Mouse (Mus musculus) midbrain, embryonic 14.5 days (tissue): ENCODE results near the gene Grin2d. TPM values are rescaled to one million over a fixed set of nuclear protein-coding genes. Genes with fewer than 3 reads are reported as not detected.

Experiments
- ATAC-seq: fragments of 200-750 bp; cut with Nextera tagmentation; 2 replicates; pipeline ENCODE4 v1.8.0; 2017; ENCODE audit warnings: moderate number of reproducible peaks, moderate library complexity; ENCODE audit not compliant: low FRiP score, low TSS enrichment
- DNase-seq: peaks from one replicate; pipeline ENCODE4 v3.0.0-alpha.2; 2015
- H3K27ac ChIP-seq: fragments of 300-500 bp; sonication (generic); replicated peaks from 2 replicates; pipeline ENCODE4 v1.5.1; 2014; ENCODE audit warnings: mild to moderate bottlenecking, low read depth, low read length, moderate library complexity
- H3K27me3 ChIP-seq: fragments of 300-500 bp; sonication (generic); 2 replicates; pipeline ENCODE4 v1.6.1; 2014; ENCODE audit warnings: low read length, control low read depth, mixed read lengths; ENCODE audit not compliant: control insufficient read depth, insufficient read depth
- H3K36me3 ChIP-seq: fragments of 300-500 bp; sonication (generic); 2 replicates; pipeline ENCODE4 v1.6.1; 2014; ENCODE audit warnings: low read length, control low read depth; ENCODE audit not compliant: control insufficient read depth, insufficient read depth
- H3K4me1 ChIP-seq: fragments of 300-500 bp; sonication (generic); 2 replicates; pipeline ENCODE4 v1.6.1; 2014; ENCODE audit warnings: mild to moderate bottlenecking, antibody characterized with exemption, low read length, control low read depth; ENCODE audit not compliant: control insufficient read depth, insufficient read depth
- H3K4me2 ChIP-seq: fragments of 300-500 bp; sonication (generic); 2 replicates; pipeline ENCODE4 v1.6.1; 2014; ENCODE audit warnings: mild to moderate bottlenecking, low read length, moderate library complexity
- H3K4me3 ChIP-seq: fragments of 300-500 bp; sonication (generic); replicated peaks from 2 replicates; pipeline ENCODE4 v1.5.1; 2014; ENCODE audit warnings: low read depth, low read length
- H3K9ac ChIP-seq: fragments of 300-500 bp; sonication (generic); replicated peaks from 2 replicates; pipeline ENCODE4 v1.6.1; 2014; ENCODE audit warnings: mild to moderate bottlenecking, low read length, moderate library complexity
- H3K9me3 ChIP-seq: fragments of 300-500 bp; sonication (generic); 2 replicates; pipeline ENCODE4 v1.6.1; 2016; ENCODE audit warnings: low read length, control low read depth, mixed read lengths; ENCODE audit not compliant: control insufficient read depth
- WGBS: fragments of 180-500 bp; shearing (Covaris S2); extraction: QIAGEN DNeasy Blood & Tissue Kit; methylation state at CpG from one replicate; pipeline ENCODE4 v1.1.7; 2014; 5-methylcytosine and 5-hydroxymethylcytosine counted together
- polyA plus RNA-seq: library from polyadenylated mRNA; unstranded; fragments of >200 nt; fragmentation: Nextera tagmentation; extraction: Ambion mirVana; gene quantifications from 2 replicates; pipeline ENCODE4 v1.2.1, GENCODE M21; 2014

Grin2d gene
- polyA plus RNA-seq, 1 experiment from 2014 or later: 2.3 TPM

- Histone ChIP-seq H3K27ac (no peak overlapping the region), H3K4me3 (no peak overlapping the region), H3K4me1 (peaks cover 11% of the 10 kb centered on the region), H3K36me3 (peaks cover 58% of the 10 kb centered on the region), H3K9me3 (no peaks in the 10 kb centered on the region), H3K4me2 (no peak overlapping the region), H3K27me3 (peaks cover under 1% of the 10 kb centered on the region; the same call in 1 of the 2 replicates), H3K9ac (no peak overlapping the region)
- ATAC-seq (no peak), DNase-seq (no peak)
- WGBS: 91% methylated on average over 7 of the region's 7 CpGs
Measured at GRCm38 (mm10) chr7:45826631-45827030, 51.5 kb downstream of the Grin2d start.

DNA sequence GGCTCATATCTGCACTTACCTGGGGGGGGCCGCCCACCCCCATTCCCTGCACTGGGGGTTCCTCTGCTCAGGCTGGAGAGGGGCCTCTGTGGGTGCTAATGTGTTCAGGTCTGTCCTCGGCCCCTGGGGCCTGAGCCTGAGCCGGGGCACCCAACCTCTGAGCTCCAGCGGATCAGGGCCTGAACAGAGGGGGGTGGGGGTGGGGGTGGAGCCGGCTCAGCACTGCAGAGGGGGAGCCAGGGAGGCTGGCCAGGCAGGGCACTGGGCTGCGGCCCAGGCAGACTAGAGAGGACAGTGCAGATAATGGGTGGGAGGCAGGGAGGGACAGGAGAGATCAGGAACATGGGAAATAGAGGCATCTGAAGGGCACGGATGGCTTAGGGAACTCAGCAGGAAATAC is 53.6 kb downstream of the Grin2d start, which contains the start of gene Kcnj14:
Kcnj14 (minus strand) TSS at position 185 of the 400 bp plus-strand sequence.
- peaks cover 58% of the 10 kb centered on the region for H3K36me3 ChIP-seq
- H3K4me1 ChIP-seq: no peaks in the 10 kb centered on the region
- no peak for ATAC-seq
- no peak within 1 kb of the TSS for H3K27ac ChIP-seq
- 74% methylated on average over 7 of the region's 7 CpGs for WGBS
- no peak within 1 kb of the TSS for H3K4me2 ChIP-seq
- no peak for DNase-seq
- H3K27me3 ChIP-seq: 0 out of 2 replicates have a peak, but pooled peaks cover 7% of the 10 kb centered on the region
- no peak within 1 kb of the TSS for H3K9ac ChIP-seq
- H3K9me3 ChIP-seq: no peaks in the 10 kb centered on the region
- no peak within 1 kb of the TSS for H3K4me3 ChIP-seq

DNA sequence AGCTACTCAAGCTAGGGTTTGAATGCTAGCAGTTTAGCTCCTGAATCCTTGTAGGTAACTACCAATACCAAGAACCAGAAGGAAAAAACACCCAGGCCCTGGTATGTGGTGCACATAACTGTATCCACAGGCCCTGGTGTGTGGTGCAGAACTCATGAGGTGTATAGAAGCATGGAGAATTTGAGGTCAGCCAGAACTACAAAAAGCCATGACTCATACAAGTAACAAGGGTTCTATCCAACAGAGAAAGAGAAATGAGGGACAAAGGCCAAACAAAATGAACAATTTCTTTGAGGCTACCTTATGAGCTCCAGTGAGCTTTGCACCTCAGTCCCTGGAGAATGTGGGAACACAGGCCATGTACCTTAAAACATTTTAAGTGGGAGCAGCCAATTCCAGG is 57.3 kb downstream of the Grin2d start:
- Histone ChIP-seq H3K27me3 (peaks cover 7% of the 10 kb centered on the region; the same call in 1 of the 2 replicates), H3K4me2 (no peak overlapping the region), H3K4me3 (no peak overlapping the region), H3K36me3 (peaks cover 27% of the 10 kb centered on the region), H3K4me1 (peaks cover 3% of the 10 kb centered on the region), H3K27ac (no peak overlapping the region), H3K9ac (no peak overlapping the region), H3K9me3 (no peaks in the 10 kb centered on the region)
- ATAC-seq (no peak), DNase-seq (no peak)

GRCm38 (mm10) chr7:45819843-45820242 is 58.3 kb downstream of the Grin2d start:
- H3K9me3 ChIP-seq: no peaks in the 10 kb centered on the region
- ATAC-seq (no peak), DNase-seq (no peak)
- H3K9ac ChIP-seq: no peak overlapping the region
- H3K27ac ChIP-seq: no peak overlapping the region
- no peak overlapping the region for H3K4me3 ChIP-seq
- 10% methylated on average over 25 of the region's 25 CpGs for WGBS
- H3K36me3 ChIP-seq: peaks cover 16% of the 10 kb centered on the region
- H3K4me1 ChIP-seq: peaks cover 13% of the 10 kb centered on the region
- no peak overlapping the region for H3K4me2 ChIP-seq
- H3K27me3 ChIP-seq: peaks cover 7% of the 10 kb centered on the region; the same call in 1 of the 2 replicates

- Histone ChIP-seq H3K9ac (peak overlapping the region; percentile 37), H3K27me3 (peaks cover 7% of the 10 kb centered on the region; the same call in 1 of the 2 replicates), H3K36me3 (peaks cover 19% of the 10 kb centered on the region), H3K27ac (peak overlapping the region; percentile 74), H3K9me3 (no peaks in the 10 kb centered on the region), H3K4me1 (peaks cover 24% of the 10 kb centered on the region), H3K4me2 (peak overlapping the region; percentile 64; the same call in 1 of the 2 replicates), H3K4me3 (no peak overlapping the region)
- DNase-seq (no peak), ATAC-seq (no peak)
- 44% methylated on average over 2 of the region's 2 CpGs for WGBS
Measured at GRCm38 (mm10) chr7:45815984-45816351, 62.2 kb downstream of the Grin2d start.

DNA sequence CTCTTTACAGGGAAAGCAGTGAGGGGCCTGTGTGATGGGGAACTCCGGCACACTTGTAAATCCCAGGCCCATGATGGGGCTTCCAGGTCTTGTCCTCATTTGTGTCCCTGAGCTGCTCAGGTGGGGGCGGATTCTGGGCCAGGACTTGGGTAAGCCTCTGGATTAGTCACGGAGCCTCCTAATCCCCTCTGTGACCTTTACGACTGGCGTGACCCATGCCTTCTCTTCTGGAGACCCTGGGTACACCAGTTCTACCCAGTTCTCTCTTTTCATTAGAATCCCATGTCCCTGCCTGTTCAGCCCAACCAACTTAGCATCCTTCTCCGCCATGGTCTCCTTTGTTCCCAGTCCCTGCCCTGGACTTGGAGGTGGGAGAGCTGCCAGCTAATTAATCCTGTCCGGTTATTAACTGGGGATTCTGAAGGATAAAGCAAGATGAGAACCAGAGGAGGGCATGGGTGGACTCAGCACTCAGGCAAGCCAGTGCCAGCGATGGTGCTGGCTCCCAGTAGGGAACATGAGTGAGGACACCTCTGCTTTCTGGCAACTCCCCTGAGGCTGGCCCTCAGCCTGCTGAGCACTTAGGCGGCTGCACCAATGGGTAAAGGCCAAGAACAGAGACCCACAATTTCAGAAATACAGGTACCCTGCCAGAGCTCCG is 62.7 kb downstream of the Grin2d start:
- peak overlapping the region; percentile 64 for H3K4me2 ChIP-seq
- peak overlapping the region; percentile 37 for H3K9ac ChIP-seq
- peaks cover 25% of the 10 kb centered on the region for H3K36me3 ChIP-seq
- peak overlapping the region; percentile 92; the same call in 1 of the 2 replicates for H3K4me3 ChIP-seq
- ATAC-seq: no peak
- peaks cover 7% of the 10 kb centered on the region; the same call in 1 of the 2 replicates for H3K27me3 ChIP-seq
- H3K9me3 ChIP-seq: no peaks in the 10 kb centered on the region
- WGBS: 17% methylated on average over 10 of the region's 10 CpGs
- peak overlapping the region; percentile 74 for H3K27ac ChIP-seq
- peak; percentile 31 for DNase-seq
- peaks cover 24% of the 10 kb centered on the region for H3K4me1 ChIP-seq

DNA sequence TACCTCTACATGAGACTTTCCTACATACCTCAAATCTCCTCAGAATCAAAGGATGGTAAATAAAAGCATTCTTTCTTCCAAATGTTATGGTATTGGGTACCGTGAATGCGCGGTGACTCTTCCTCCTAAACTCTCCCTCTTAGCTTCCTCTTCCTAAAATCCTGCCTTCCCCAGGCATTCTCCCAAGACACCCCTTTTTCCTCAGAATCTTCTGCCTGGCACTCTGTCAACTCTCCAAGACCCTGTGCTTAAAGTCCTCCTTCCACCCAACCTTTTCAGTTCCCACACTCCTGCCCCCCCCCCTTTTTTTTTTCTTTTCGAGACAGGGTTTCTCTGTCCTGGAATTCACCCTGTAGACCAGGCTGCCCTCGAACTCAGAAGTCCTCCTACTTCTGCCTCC is 63.3 kb downstream of the Grin2d start:
- Histone ChIP-seq H3K4me2 (peak overlapping the region; percentile 64), H3K9me3 (no peaks in the 10 kb centered on the region), H3K4me3 (peak overlapping the region; percentile 92), H3K27ac (peak overlapping the region; percentile 74), H3K36me3 (peaks cover 31% of the 10 kb centered on the region), H3K9ac (peak overlapping the region; percentile 23; the same call in 1 of the 2 replicates), H3K27me3 (peaks cover 1% of the 10 kb centered on the region; the same call in 1 of the 2 replicates), H3K4me1 (peaks cover 24% of the 10 kb centered on the region)
- under 1% methylated on average over 5 of the region's 5 CpGs for whole genome bisulfite sequencing
- ATAC-seq (no peak), DNase-seq (peak; percentile 35)

- ATAC-seq (peak; percentile 98), DNase-seq (peak; percentile 100)
- H3K36me3 ChIP-seq: peaks cover 38% of the 10 kb centered on the region
- H3K9me3 ChIP-seq: no peaks in the 10 kb centered on the region
- H3K9ac ChIP-seq: peak within 1 kb of the TSS; percentile 99
- peak within 1 kb of the TSS; percentile 92 for H3K4me3 ChIP-seq
- peak within 1 kb of the TSS; percentile 95 for H3K4me2 ChIP-seq
- peaks cover 24% of the 10 kb centered on the region for H3K4me1 ChIP-seq
- peak within 1 kb of the TSS; percentile 100 for H3K27ac ChIP-seq
- under 1% methylated on average over 80 of the region's 92 CpGs for WGBS
- no peaks in the 10 kb centered on the region; the same call in 1 of the 2 replicates for H3K27me3 ChIP-seq
Measured at GRCm38 (mm10) chr7:45813787-45814779, 64.1 kb downstream of the Grin2d start, which contains the start of gene Cyth2. Gene Cyth2, minus strand, starts transcription at chr7:45814581.
